Mouse (Mus musculus): ENCODE results near the gene Ptov1.

DNA sequence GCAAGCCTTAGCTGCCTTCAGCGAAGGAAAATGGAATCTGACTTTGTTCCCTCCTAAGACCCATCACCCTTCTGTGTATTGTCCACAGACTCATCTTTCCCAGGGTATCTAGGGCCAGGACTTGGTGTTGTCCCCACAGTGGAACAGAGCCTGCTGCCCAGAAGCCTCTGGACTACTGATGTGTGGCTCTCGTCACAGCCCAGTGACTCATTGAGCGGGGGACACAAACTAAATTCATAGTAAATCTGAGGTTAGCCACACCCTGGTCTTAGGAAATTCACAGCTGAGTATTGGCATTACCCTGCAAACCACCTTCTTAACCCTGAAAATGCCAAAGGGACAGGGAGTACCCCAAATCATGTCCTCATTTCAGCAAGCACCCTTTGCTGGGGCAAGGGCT, 42.8 kb downstream of the Ptov1 start:
- TF ChIP-seq POLR2A (IDR thresholded peaks at IDR 0.05; ENCODE audit: extremely low read depth, insufficient read depth, low read length) (no peak), CTCF (IDR thresholded peaks at IDR 0.05; ENCODE audit: low read depth, low read length) (no peak)
